Mouse (Mus musculus) lung, embryonic 16.5 days (tissue): Measurements from ENCODE around the gene Llph. TPM values are rescaled to one million over a fixed set of nuclear protein-coding genes. Genes with fewer than 3 reads are reported as not detected.

Source experiments
- ATAC-seq: fragments of 200-750 bp; cut with Nextera tagmentation; 2 replicates; pipeline ENCODE4 v1.8.0; 2017; ENCODE audit warnings: low read depth, mild to moderate bottlenecking, moderate library complexity
- H3K27ac ChIP-seq: fragments of 300-500 bp; sonication (generic); 2 replicates; pipeline ENCODE4 v1.5.1; 2014; ENCODE audit warnings: mild to moderate bottlenecking, control low read depth, low read length
- H3K27me3 ChIP-seq: fragments of 300-500 bp; sonication (generic); 2 replicates; pipeline ENCODE4 v1.6.1; 2014; ENCODE audit warnings: low read depth, low read length, mixed read lengths; ENCODE audit not compliant: control insufficient read depth, insufficient read depth
- H3K36me3 ChIP-seq: fragments of 300-500 bp; sonication (generic); 2 replicates; pipeline ENCODE4 v1.6.1; 2014; ENCODE audit warnings: low read length; ENCODE audit not compliant: control insufficient read depth, insufficient read depth
- H3K4me1 ChIP-seq: fragments of 300-500 bp; sonication (generic); replicated peaks from 2 replicates; pipeline ENCODE4 v1.6.1; 2014; ENCODE audit warnings: low read length, mixed read lengths; ENCODE audit not compliant: control insufficient read depth, insufficient read depth
- H3K4me2 ChIP-seq: fragments of 300-500 bp; sonication (generic); 2 replicates; pipeline ENCODE4 v1.6.1; 2014; ENCODE audit warnings: low read depth, low read length, control low read depth
- H3K4me3 ChIP-seq: fragments of 300-500 bp; sonication (generic); 2 replicates; pipeline ENCODE4 v1.5.1; 2014; ENCODE audit warnings: mild to moderate bottlenecking, low read length, control low read depth
- H3K9ac ChIP-seq: fragments of 300-500 bp; sonication (generic); 2 replicates; pipeline ENCODE4 v1.6.1; 2014; ENCODE audit warnings: low read length, control low read depth
- H3K9me3 ChIP-seq: fragments of 300-500 bp; sonication (generic); 2 replicates; pipeline ENCODE4 v1.6.1; 2016; ENCODE audit warnings: low read length; ENCODE audit not compliant: control insufficient read depth
- WGBS: fragments of 180-500 bp; shearing (Covaris S2); extraction: QIAGEN DNeasy Blood & Tissue Kit; methylation state at CpG from one replicate; pipeline ENCODE4 v1.1.7; 2014; 5-methylcytosine and 5-hydroxymethylcytosine counted together
- polyA plus RNA-seq: library from polyadenylated mRNA; unstranded; fragments of >200 nt; fragmentation: Nextera tagmentation; extraction: Ambion mirVana; gene quantifications from 2 replicates; pipeline ENCODE4 v1.2.1, GENCODE M21; 2015

Llph gene
- polyA plus RNA-seq, 1 experiment from 2014 or later = 46.2 TPM

DNA sequence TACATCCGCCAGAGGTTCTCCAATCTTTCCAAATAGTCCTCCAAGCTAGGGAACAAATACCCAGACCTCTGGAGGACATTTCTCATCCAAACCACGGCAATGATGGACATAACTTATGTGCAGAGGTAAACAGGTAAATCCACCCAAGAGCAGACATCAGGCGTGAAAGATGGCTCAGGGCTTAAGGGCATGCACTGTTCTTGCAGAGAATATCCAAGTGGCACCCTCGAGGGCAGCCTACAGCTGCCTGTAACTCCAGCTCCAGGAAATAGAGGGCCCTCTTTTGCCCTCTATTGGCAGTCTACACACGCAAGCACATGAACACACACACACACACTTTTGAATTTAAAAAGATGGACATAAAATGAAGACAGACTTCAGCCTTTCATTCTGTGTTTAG lies 54.8 kb downstream of the Llph start:
- no peak overlapping the region for H3K9ac ChIP-seq
- H3K27me3 ChIP-seq = no peaks in the 10 kb centered on the region
- H3K36me3 ChIP-seq = no peaks in the 10 kb centered on the region
- no peak overlapping the region for H3K27ac ChIP-seq
- no peak overlapping the region for H3K4me3 ChIP-seq
- no peaks in the 10 kb centered on the region for H3K9me3 ChIP-seq
- no peaks in the 10 kb centered on the region for H3K4me1 ChIP-seq
- no peak for ATAC-seq
- H3K4me2 ChIP-seq = no peak overlapping the region
- 81% methylated on average over 5 of the region's 5 CpGs for WGBS

Other genes with a start within 250 kb of the Llph start
- 6.1 TPM in 2 replicates for gene Helb, start 114.1 kb upstream of the Llph start, polyA plus RNA-seq
- 99.3 and 102 TPM in 2 replicates for gene Tmbim4, start 25.5 kb upstream of the Llph start, polyA plus RNA-seq
- gene Irak3, start 24.9 kb upstream of the Llph start, polyA plus RNA-seq = 1.2 and 1.3 TPM in 2 replicates
- 5.5 and 6.1 TPM in 2 replicates for gene Hmga2, start 249.4 kb downstream of the Llph start, polyA plus RNA-seq